Mouse (Mus musculus) left cerebral cortex, adult 2 months (tissue): Measurements from ENCODE around the gene Etv1. TPM values are rescaled to one million over a fixed set of nuclear protein-coding genes. Genes with fewer than 3 reads are reported as not detected.

ENCODE experiments used
- DNase-seq, 2 experiments: peaks; one replicate each; pipeline ENCODE4 v3.0.0; 2021 to 2022; ENCODE audit warnings: low spot score in 2 of 2, mixed read lengths in 1 of 2; ENCODE audit errors: extremely low spot score in 1 of 2
- H3K27ac ChIP-seq: fragments of 200-600 bp; 2 replicates; pipeline ENCODE4 v1.8.1; 2022
- H3K4me3 ChIP-seq: fragments of 200-600 bp; 2 replicates; pipeline ENCODE4 v1.8.1; 2022
- CTCF ChIP-seq: fragments of 200-600 bp; IDR thresholded peaks from 2 replicates; pipeline ENCODE4 v1.8.1; 2022; ENCODE audit warnings: antibody characterized with exemption, mild to moderate bottlenecking, moderate library complexity
- intact Hi-C: fragments of 180-260 bp; cut with DNase I; formaldehyde crosslinking; loops from one replicate; pipeline ENCODE4 v1.15.1; 2025
- total RNA-seq, 2 experiments: library from RNA; stranded (reverse); gene quantifications; 2 replicates each; pipeline ENCODE4 v1.2.3; 2021

Etv1 gene
- total RNA-seq, 2 experiments from 2014 or later = 59.2 to 64.6 TPM

DNA sequence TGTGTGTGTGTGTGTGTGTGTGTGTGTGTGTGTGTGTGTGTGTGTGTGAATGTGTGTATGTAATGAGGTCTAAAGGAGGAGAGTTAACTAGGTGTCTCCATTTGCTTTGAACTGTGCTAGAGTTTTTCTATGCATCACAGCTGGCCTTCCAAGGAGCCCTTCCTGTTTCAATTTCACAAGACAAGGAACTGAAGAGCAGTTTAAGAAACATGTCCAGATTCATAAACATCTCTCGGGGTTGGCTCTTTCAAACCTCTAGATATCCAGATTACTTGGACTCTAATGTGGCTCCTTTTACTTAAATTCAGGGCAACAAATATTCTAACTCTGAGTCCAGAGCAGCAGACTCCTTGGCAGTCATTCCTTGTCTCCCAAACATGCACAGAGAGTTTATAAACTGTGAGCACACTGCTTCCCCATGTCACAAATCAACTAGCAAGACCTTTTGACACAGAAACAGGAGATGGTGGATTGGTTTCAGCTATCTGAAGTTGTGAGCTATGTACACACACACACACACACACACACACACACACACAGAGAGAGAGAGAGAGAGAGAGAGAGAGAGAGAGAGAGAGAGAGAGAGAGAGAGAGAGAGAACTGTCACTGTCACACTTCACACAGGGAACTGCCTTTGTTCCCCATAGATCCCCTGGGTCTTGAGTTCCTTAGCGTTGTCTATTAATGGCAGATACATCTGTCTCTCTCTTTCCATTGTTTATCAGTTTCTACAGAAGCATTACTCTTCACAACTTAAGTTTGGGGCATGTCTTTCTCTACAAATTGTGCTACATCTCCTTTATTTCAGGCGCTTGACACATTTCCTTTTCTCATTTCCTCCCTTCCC is 85.0 kb downstream of the Etv1 start:
- H3K27ac ChIP-seq = no peak overlapping the region
- TF ChIP-seq CTCF = no peak
- no peak overlapping the region for H3K4me3 ChIP-seq
- DNase-seq = no peak
- intact Hi-C loops = no loop called here

GRCm38 (mm10) chr12:38874470-38874995 is 95.4 kb downstream of the Etv1 start:
- H3K4me3 ChIP-seq = no peak overlapping the region
- TF ChIP-seq CTCF = no peak
- H3K27ac ChIP-seq = no peak overlapping the region
- intact Hi-C loops = no loop called here
- no peak for DNase-seq

GRCm38 (mm10) chr12:38904516-38904915 is 125.3 kb downstream of the Etv1 start:
- H3K27ac ChIP-seq = no peak overlapping the region
- H3K4me3 ChIP-seq = no peak overlapping the region
- no peak for TF ChIP-seq CTCF
- intact Hi-C loops = no loop called here
- no peak for DNase-seq

GRCm38 (mm10) chr12:38906314-38906713 is 127.1 kb downstream of the Etv1 start:
- intact Hi-C loops = no loop called here
- no peak for DNase-seq
- no peak overlapping the region for H3K4me3 ChIP-seq
- no peak overlapping the region for H3K27ac ChIP-seq
- no peak for TF ChIP-seq CTCF

GRCm38 (mm10) chr12:38906812-38907211 is 127.6 kb downstream of the Etv1 start:
- DNase-seq = no peak

GRCm38 (mm10) chr12:38908947-38909346 is 129.8 kb downstream of the Etv1 start:
- Histone ChIP-seq H3K27ac (no peak overlapping the region), H3K4me3 (no peak overlapping the region)
- intact Hi-C loops = loop anchor here (1.0 kb wide), 1 partner anchor 10 kb away; no protein-coding TSS in a partner anchor
- TF ChIP-seq CTCF = no peak
- no peak for DNase-seq

More at GRCm38 (mm10) chr12:38906812-38907211, 127.6 kb downstream of the Etv1 start:
- H3K27ac ChIP-seq = no peak overlapping the region
- intact Hi-C loops = no loop called here
- no peak overlapping the region for H3K4me3 ChIP-seq
- TF ChIP-seq CTCF = no peak
